Mouse (Mus musculus): ENCODE results near the gene Ctnna3.
"Not testable (repeated sequence)": the region's sequence is repeated elsewhere in the genome, so short reads cannot be mapped to it uniquely, and the experiment has no call there.

Gene Ctnna3

DNA sequence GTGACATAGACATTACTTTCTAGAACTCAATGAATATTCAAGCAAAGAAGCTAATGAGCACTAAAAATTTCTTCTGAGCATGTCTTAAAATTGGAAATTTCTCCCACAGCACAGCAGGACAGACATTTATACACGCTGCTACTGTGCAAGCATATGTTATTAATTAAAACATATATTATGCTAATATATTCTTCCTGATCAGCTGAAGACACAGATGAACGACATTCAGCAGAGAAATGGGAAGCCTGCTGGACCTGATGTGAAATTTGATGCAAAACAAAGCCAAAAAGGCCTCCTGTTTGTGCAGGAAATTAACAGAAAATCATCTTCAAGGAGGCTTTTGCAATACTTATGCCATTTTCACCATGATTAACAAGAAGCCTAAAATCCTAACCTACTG lies 1114.5 kb downstream of the Ctnna3 start:
- no peak for DNase-seq (ENCODE audit: low spot score in 2 of 2)

DNA sequence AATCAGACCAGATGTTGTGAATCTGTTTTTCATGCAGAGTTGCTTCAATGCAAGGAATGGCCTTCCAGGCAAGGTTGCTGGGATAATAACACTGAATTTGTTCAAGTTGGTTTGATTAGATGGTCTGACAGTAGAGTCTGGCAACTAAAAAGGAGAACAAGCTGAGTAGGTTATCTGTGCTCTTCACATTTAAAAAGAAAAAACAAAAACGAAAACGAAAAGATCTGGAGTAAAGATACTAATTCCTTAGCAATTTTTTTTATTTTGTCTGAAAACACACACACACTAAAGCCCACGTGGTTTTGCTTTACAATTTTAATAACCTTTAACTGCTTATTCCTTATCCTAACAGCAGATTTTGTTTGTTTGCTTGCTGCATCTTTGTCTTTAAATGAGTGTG lies 1141.4 kb downstream of the Ctnna3 start:
- DNase-seq (ENCODE audit: low spot score in 2 of 2) = no peak

DNA sequence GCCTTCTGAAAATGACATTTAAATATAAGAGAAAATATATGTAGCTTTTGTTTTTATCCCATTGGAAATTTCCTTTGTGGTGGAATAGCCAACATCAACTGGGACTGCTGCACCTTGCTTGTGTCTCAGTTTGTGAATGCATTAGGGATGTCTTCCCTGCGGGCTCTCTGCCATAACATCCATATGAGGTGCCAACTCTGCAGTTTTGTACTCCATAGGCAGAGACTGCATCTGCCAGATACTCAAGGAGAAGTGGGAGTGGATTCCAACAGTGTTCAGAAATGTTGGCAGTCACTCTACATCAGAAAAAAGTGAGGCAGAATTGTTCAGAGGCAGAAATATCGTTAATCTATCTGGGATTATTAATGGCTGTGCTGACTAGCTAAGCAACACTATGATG lies 1158.2 kb downstream of the Ctnna3 start:
- DNase-seq (ENCODE audit: low spot score in 2 of 2) = no peak

DNA sequence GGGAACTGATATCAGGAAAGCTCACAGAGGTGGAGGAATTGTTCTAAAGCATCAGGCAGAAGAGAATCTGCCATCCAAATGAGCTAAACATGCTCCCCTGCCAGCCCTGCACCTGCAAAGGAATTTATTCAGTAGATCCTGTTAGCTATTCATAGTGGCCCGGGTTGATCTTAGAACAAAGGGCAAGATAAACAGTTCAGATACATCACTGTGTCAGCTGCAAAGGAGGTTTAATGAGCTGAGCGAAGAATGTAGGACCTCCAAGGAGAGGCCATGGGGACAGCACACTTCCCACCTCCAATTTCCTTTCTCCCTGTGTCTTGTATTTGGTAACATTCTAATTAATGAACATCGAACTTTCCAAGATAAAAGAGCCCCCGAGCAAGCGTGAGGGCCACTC lies 1206.9 kb downstream of the Ctnna3 start:
- no peak for DNase-seq (ENCODE audit: low spot score in 2 of 2)

DNA sequence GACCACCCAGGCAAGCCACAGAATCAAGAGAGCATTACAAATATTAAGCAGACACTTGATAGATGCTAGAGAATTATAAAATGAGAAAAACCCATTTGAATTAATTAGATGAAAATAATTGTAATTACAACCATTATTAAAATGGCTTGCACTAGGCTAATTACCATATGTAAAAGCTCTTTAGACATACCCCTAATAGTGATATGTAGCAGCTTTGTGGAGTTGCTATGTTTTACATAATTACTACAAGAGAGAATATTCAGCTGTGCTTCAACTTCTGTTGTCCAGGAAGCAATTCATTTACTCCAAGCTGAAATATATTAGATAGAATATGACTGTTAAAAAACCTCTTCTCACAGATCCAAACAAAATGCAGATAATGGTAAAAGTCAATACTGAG lies 1209.2 kb downstream of the Ctnna3 start:
- DNase-seq (ENCODE audit: low spot score in 2 of 2) = no peak

DNA sequence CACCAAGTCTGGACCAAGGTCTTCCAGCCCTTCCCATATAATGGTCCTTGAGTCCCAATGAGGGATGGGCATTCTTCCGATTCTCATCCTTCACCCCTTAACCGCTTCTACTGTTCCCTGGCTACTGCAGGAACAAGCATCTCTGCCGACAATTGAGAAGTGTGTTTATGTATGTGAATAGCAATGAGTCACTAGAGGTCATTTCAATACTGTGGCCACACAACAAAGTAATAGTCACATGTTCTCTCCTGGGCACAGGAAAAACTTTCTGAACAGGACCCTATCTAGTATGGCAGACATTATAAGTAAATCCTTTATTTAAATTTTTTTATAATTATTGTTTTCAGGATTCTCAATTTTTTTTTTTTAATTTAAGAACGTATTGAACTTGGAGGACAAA lies 1211.2 kb downstream of the Ctnna3 start:
- no peak for DNase-seq (ENCODE audit: low spot score in 2 of 2)

DNA sequence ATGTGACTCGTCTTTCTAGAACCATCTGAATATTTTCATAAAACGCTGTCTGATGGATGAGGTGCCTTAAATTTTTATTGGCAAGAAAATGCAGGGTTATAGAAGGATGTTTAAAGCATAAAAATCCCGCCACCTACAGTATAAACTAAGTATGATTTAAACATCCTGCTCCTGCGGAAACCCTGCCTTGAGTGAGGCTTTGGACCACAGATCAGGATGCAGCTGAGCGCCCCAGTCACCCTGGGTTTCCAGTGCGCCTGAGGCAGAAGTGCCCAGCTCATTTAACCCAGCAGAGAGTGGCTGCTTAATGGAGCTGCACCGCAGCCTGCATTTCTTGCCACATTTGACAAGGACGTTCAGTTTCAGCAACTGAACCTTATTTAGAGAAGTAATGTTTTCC lies 1211.7 kb downstream of the Ctnna3 start:
- DNase-seq (ENCODE audit: low spot score in 2 of 2) = no peak

DNA sequence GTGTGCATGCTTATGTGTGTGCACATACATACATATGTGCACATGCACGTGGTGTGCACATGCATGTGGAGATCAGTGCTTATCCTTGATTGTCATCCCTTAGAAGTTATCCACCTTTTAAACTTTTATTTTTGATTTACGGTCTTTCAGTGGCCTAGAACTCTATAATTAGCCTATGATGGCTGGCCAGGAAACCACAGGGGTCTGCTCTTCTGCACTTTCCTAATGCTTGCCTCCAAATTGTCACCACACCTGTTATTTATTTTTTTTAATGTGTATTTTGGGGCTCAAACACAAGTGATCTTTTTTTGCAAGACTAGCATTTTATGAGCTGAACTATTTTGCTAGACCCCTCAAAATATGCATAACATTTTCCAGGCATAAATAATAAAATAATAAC lies 1214.1 kb downstream of the Ctnna3 start:
- DNase-seq (ENCODE audit: low spot score in 2 of 2) = no peak

DNA sequence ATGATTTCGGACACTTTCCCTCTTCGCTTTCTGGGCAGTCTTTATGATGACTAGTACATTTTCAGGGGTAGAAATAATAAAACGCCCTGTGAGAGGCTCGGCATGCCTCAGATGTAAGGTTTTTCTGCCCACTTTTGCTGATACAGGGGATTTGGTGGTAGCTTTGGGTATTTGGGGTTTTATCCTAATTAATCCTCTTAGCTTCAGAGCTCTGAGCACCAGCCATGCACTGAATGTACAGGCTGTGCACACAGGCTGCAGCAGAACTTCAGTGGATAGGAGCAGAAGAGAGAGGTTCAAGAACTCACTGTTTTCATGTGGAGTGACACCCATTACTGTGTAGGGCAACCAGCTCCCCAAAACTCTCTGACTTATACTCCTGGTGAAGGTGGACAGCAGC lies 1231.3 kb downstream of the Ctnna3 start:
- no peak for DNase-seq (ENCODE audit: low spot score in 2 of 2)

DNA sequence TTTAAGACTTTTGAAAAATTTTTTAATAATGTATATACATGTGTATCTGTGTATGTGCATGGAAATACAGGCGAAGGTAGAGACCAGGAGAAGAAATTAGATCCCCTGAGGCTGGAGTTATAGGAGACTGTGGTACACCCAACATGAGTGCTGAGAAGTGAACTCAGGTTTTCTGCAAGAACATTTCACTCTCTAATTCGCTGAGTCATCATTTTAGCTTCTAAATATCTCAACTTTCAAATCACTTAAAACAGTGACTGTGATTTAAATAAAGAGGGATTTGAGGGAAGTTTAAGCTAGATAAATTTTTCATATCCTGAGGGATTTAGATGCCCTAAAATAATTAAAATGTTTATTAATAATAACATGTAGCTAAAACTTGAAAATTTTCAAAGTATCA lies 1241.6 kb downstream of the Ctnna3 start:
- DNase-seq (ENCODE audit: low spot score in 2 of 2) = no peak

DNA sequence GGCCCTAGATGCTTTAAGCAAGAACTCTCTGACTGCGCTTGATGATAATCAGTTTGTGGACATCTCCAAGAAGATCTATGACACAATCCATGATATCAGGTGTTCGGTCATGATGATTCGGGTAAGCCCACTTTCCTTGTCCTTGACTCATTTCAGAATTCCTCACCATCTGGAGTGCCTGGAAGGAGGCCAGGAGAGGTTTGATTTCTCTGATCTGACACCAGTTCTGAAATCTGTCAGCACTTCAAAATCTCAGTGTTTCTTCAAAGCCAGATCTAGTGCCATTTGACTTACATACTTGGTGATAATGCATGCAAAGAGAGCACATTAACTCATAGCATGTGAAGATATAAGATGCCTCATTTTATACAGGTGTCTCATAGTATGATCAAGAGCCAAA lies 1245.9 kb downstream of the Ctnna3 start:
- no peak for DNase-seq (ENCODE audit: low spot score in 2 of 2)

DNA sequence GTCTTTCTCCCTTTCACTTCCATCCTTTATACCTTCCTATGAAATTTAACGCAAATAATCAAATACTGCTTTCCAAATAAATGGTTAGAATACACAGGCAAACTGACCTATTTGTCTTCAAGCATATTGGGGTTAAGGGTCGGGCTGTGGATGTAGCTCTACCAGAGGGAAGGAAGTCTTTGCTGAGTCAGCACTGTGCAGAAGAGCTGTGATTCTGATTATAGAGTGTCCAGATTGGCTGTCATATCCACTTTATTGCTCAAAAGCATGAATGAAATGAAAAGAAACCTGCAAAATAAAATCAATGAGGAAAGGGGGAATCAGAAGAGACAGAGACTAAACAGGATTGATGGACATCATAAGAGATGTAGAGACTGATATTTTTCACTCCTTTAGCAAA lies 1280.1 kb downstream of the Ctnna3 start:
- DNase-seq (ENCODE audit: low spot score in 2 of 2) = no peak

DNA sequence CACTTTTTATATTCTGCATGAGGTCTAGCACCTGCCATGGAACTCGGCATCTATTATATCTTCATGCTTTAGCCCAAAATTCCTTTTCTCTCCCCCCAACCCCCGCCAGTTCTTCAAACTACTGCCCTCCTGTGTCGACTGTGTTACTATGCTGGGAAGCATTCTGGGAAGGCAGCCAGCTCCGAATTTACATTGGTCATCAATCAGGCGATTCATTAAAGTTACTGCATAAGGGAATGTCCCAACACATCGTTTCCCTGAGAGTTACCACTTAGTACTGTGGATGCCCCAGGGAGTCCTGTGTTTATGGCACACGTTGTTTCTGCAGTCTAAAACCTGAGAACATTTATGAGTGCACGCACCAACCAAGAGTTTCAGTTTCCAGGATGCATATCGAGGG lies 1288.1 kb downstream of the Ctnna3 start:
- DNase-seq (ENCODE audit: low spot score in 2 of 2) = no peak

DNA sequence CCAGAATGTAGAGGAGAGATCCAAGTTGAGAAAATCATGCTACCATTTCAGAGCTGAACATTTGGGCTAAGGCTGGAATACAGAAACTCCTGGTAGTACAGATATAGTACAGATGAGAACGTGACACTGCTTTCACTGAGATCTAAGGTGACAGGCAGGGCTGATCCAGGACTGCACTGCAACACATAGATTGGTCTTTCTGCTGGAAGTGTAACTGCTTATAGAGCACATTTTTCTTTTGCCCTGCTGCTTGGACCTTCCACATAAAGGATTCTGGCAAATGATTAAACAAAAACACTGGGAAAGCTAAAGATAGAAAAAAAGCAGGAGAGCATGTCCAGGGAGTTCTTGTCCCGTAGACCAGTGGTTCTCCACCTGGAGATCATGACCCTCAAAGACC lies 1305.8 kb downstream of the Ctnna3 start:
- DNase-seq (ENCODE audit: low spot score in 2 of 2) = no peak

DNA sequence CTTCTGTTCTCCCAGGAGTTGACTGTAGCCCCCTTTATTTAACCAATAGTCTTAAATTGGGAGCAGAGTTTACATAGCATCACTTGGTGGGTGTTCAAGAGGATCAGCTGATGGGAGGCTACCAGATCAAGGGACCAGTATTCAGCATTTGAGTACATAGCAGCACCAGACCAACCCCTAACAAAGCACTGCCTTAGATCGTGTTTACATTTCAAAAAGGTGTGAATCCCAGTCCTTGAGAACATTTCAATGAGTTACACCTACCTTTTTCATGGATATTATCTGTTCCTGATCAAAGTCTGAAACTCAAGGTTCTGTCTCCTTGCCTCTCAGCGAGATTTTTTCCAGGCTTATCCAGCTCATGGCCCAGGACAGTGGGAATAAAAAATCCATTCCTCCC lies 1306.7 kb downstream of the Ctnna3 start:
- no peak for DNase-seq (ENCODE audit: low spot score in 2 of 2)

DNA sequence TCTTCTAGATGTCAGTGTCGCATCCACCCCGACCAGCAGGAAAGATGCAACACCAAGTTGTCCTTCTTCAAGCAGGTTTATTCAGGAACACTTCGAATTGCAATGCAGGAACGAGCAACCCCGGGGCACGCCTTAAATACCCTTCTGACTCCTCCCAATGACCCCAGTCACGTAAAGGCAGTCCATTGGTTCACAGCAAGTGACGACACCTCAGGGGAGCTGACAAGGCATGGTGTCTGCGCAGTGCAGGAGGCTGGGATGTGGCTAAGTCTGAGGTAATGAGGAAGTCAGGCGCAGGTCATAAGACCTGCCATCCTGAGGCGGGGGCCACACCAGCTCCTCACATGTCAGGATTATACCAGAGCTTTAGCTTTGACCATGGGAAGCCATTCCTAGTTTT lies 1311.8 kb downstream of the Ctnna3 start:
- DNase-seq (ENCODE audit: low spot score in 2 of 2) = not testable (repeated sequence)

DNA sequence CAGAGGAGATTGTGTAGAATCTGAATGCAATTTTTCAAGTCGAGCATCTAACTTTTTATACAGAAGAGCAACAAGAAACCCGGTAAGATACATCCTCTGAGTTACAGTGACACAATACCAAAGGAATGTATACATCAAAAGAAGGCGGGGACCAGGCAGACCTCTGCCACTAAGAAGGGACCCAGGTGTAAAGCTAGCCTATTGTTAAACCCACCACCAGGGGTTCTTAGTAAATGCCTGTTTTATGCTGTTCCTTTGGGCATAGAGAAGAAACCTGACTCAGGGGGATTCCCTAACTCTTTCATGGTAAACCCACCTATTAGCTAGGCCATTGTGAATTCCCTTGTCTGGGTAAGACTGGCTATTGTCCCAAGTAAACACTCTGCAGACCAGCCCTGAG lies 1314.2 kb downstream of the Ctnna3 start:
- not testable (repeated sequence) for DNase-seq (ENCODE audit: low spot score in 2 of 2)

DNA sequence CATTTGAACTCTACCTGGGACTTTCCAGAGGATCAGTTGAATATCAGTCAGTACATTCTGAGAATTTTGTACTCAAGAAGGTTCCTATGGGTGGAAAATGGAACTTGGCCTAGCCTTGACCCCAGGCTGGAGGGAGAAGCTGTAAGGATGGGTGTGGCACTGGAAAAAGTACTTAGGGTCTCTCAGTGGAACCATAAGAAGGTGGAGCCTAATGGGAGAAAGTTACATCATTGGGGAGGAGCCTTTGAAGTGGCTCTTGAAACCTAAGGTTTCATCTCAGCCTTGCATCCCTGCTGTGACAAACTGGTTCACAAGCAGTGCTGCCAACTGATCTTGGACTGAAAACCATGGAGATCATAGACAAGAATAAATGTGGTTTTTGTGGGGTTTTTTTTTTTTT lies 1318.8 kb downstream of the Ctnna3 start:
- no peak for DNase-seq (ENCODE audit: low spot score in 2 of 2)

DNA sequence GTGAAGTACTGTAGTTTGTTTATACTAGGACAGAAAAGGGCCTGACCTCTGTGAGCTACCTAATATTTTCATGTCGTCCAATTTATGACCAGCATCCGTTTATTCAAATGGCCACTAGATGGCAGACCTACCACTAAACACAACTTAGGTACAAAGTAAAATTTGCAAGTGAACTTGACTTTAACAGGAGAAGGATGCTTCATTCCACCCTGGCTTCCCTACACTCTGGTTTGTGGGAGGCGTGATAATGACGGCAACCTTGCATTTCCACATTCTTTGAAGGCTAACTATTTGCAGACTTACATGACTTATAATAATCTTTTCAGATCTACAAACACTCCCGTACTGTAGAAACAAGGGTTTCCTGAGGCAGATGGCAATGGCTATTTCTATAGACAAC lies 1320.9 kb downstream of the Ctnna3 start:
- DNase-seq (ENCODE audit: low spot score in 2 of 2) = no peak

DNA sequence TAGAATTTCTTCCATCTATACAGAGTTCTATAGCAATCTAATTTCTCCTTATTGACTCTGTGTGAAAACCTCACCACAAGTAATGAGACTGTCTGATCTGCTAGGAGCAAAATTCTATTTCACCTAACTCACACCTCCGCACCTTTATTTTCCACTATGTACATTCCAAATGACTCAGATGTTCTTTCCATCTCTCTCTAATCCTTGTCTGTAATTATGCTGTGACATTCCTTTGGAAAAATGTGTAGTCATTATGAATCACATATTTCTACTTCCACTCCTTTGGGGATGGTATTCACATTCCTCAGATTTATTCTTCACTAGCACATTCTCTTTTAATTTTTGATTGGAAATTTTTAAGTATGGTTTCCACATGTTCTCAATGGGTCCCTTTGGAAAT lies 1406.4 kb downstream of the Ctnna3 start:
- no peak for DNase-seq (ENCODE audit: low spot score in 2 of 2)

DNA sequence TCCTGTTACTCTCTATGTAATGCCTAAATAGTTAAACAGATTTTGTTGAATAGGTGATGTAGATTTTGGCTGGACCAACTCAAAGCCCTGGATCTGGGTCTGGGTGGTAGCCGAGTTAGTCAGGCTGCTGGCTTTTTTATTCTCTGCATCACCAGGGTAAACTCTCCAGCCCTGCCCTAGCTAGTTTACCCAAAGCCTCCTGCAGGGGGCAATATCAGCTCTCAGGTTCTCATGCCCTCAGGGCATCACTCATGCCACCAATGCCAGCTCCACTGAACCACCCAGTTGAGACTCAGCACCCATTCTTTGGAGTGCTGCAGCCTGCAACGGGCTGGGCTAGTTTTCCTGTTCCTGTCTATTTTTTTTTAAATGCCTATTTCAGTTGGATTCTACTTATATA lies 1431.5 kb downstream of the Ctnna3 start:
- DNase-seq (ENCODE audit: low spot score in 2 of 2) = no peak

DNA sequence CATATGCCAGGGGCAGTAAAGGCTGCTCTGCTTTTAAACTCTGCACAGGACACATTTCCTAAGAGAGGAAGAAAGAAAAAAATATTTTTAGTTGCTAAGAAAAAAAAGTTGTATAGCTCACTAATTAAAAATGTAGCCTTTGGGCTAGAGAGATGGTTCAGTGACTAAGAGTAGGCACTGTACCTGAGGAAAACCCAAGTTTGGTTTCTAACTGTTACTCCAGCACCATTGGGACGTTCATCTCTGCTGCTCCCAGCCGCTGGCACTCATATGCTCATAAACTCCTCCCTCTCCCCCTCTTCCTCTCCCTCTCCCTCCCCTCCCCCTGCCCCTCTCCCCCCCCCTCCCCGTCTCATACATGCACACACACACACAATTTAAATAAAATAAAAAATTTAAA lies 1441.0 kb downstream of the Ctnna3 start:
- no peak for DNase-seq (ENCODE audit: low spot score in 2 of 2)

DNA sequence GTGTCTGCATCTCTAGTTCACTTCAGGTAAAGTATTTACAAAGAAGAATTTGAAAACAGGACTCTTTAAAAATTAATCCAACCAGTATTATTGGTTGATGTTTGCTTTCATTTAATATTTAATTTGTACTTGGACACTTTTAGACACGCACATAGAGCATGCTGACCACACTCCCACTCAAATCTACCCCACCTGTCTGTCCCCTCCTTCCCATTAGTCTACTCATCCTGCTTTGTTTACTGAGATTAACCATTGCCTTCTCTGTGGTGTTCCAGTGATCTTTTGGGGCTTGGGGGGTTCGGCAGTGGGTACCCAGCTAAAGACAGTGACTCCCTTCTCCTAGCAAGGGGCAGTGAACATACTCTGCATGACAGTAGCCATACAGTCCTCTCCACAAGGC lies 1446.6 kb downstream of the Ctnna3 start:
- no peak for DNase-seq (ENCODE audit: low spot score in 2 of 2)

DNA sequence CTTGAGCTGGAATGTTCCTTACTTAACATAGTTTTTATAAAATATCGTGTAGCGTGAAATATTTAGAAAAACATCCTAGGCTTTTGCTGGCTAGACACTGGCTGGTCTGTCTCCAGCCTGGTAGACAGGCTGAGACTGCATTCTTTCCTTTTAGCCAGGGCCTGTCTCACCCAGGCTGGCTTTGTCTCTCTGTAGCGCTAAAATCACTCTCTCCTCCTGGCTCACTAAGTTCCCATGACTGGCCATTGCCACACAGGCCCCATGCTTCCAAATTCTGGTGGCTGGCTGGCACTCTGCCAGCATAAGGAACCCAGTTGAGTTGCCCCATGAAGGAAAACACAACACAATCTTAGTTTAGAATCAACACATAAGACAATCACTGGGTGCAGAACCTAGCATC lies 1450.0 kb downstream of the Ctnna3 start:
- DNase-seq (ENCODE audit: low spot score in 2 of 2) = no peak

DNA sequence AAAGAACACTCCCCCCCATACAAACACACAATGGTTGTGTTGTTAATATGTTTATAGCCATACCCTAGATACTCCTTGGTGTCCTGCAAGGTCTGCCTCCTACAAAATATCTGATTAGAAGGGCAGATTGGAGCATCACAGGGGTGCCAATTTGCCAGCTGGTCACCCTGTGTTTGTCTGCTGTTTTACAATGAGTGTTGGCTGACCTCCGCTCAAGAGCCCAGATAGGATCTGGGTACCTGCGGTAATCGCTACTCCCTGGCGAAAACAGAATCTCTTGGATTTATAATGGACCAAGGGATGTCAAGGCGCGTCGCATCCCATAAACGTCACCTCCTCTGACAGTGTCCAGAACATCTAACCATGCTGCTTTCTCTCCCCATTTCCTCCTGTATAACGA lies 1457.0 kb downstream of the Ctnna3 start:
- DNase-seq (ENCODE audit: low spot score in 2 of 2) = no peak

Data from urinary bladder, postnatal 36 days (tissue).